Mouse (Mus musculus) G1E-ER4 (cell line): ENCODE results near the gene Gm30191. TPM values are rescaled to one million over a fixed set of nuclear protein-coding genes. Genes with fewer than 3 reads are reported as not detected.

Experiments used
- GATA1 ChIP-seq: IDR thresholded peaks from one replicate; pipeline ENCODE4 v1.8.0; 2012; ENCODE audit warnings: low read length, inconsistent platforms
- polyA plus RNA-seq: library from polyadenylated mRNA; stranded (reverse); fragments of >175 nt; gene quantifications from 2 replicates; pipeline ENCODE4 v1.2.3, GENCODE M21; 2012

Gene Gm30191
- polyA plus RNA-seq, 1 experiment: not detected

- no peak for TF ChIP-seq GATA1
Observed at GRCm38 (mm10) chr4:134246256-134246655, 479 bp upstream of the Gm30191 start.

GRCm38 (mm10) chr4:134249651-134250050 is 2.9 kb downstream of the Gm30191 start:
- TF ChIP-seq GATA1: no peak

- TF ChIP-seq GATA1: no peak
Observed at GRCm38 (mm10) chr4:134250116-134250929, 3.6 kb downstream of the Gm30191 start.

- TF ChIP-seq GATA1: no peak
Observed at GRCm38 (mm10) chr4:134250930-134251240, 4.2 kb downstream of the Gm30191 start.

GRCm38 (mm10) chr4:134251241-134252130 is 4.8 kb downstream of the Gm30191 start:
- no peak for TF ChIP-seq GATA1

- no peak for TF ChIP-seq GATA1
Observed at GRCm38 (mm10) chr4:134252131-134252910, 5.6 kb downstream of the Gm30191 start.

- TF ChIP-seq GATA1: no peak
Observed at GRCm38 (mm10) chr4:134252911-134253721, 6.4 kb downstream of the Gm30191 start.

- no peak for TF ChIP-seq GATA1
Observed at GRCm38 (mm10) chr4:134253722-134254324, 7.1 kb downstream of the Gm30191 start, which contains the start of gene Grrp1. TSS of gene Grrp1 (minus strand) at chr4:134254106.

GRCm38 (mm10) chr4:134254835-134255234 is 8.1 kb downstream of the Gm30191 start:
- TF ChIP-seq GATA1: no peak

- TF ChIP-seq GATA1: no peak
Observed at GRCm38 (mm10) chr4:134255854-134256253, 9.1 kb downstream of the Gm30191 start.

- TF ChIP-seq GATA1: no peak
Observed at GRCm38 (mm10) chr4:134256407-134257197, 9.9 kb downstream of the Gm30191 start.

- TF ChIP-seq GATA1: no peak
Observed at GRCm38 (mm10) chr4:134257198-134258009, 10.7 kb downstream of the Gm30191 start.

GRCm38 (mm10) chr4:134258354-134258753 is 11.6 kb downstream of the Gm30191 start:
- no peak for TF ChIP-seq GATA1
